Mouse (Mus musculus) liver, embryonic 15.5 days (tissue): ENCODE results near the gene Smim22. TPM values are rescaled to one million over a fixed set of nuclear protein-coding genes. Genes with fewer than 3 reads are reported as not detected.
A peak's percentile ranks its signal among the peaks of the same experiment; 100 is the strongest.

Experiments used
- ATAC-seq: fragments of 200-750 bp; cut with Nextera tagmentation; 2 replicates; pipeline ENCODE4 v1.8.0; 2017; ENCODE audit warnings: moderate number of reproducible peaks, mild to moderate bottlenecking, moderate library complexity; ENCODE audit not compliant: insufficient read depth
- H3K27ac ChIP-seq: fragments of 300-500 bp; sonication (generic); replicated peaks from 2 replicates; pipeline ENCODE4 v1.5.1; 2015; ENCODE audit warnings: mild to moderate bottlenecking, inconsistent platforms
- H3K27me3 ChIP-seq: fragments of 300-500 bp; sonication (generic); 2 replicates; pipeline ENCODE4 v1.6.1; 2015; ENCODE audit warnings: mild to moderate bottlenecking, inconsistent platforms
- H3K36me3 ChIP-seq: fragments of 300-500 bp; sonication (generic); replicated peaks from 2 replicates; pipeline ENCODE4 v1.6.1; 2015; ENCODE audit warnings: moderate library complexity, mild to moderate bottlenecking, inconsistent platforms
- H3K4me1 ChIP-seq: fragments of 300-500 bp; sonication (generic); replicated peaks from 2 replicates; pipeline ENCODE4 v1.6.1; 2015; ENCODE audit warnings: inconsistent platforms
- H3K4me2 ChIP-seq: fragments of 300-500 bp; sonication (generic); 2 replicates; pipeline ENCODE4 v1.6.1; 2015; ENCODE audit warnings: moderate library complexity, mild to moderate bottlenecking, inconsistent platforms
- H3K4me3 ChIP-seq: fragments of 300-500 bp; sonication (generic); replicated peaks from 2 replicates; pipeline ENCODE4 v1.5.1; 2015; ENCODE audit warnings: mild to moderate bottlenecking, inconsistent platforms
- H3K9ac ChIP-seq: fragments of 300-500 bp; sonication (generic); 2 replicates; pipeline ENCODE4 v1.6.1; 2015; ENCODE audit warnings: moderate library complexity, mild to moderate bottlenecking, inconsistent platforms
- H3K9me3 ChIP-seq: fragments of 300-500 bp; sonication (generic); replicated peaks from 2 replicates; pipeline ENCODE4 v1.6.1; 2016; ENCODE audit warnings: inconsistent platforms
- WGBS: fragments of 180-500 bp; shearing (Covaris S2); methylation state at CpG from one replicate; pipeline ENCODE4 v1.1.7; 2015; ENCODE audit warnings: mixed read lengths; ENCODE audit not compliant: insufficient replicate concordance; 5-methylcytosine and 5-hydroxymethylcytosine counted together
- polyA plus RNA-seq: library from polyadenylated mRNA; unstranded; fragments of >200 nt; fragmentation: Nextera tagmentation; extraction: Ambion mirVana; gene quantifications from 2 replicates; pipeline ENCODE4 v1.2.1, GENCODE M21; 2015

The Smim22 gene
- polyA plus RNA-seq, 1 experiment from 2014 or later, result 9.1 TPM

GRCm38 (mm10) chr16:5049182-5049773, 42.2 kb downstream of the Smim22 start:
- peak overlapping the region; percentile 96 for H3K9ac ChIP-seq
- no peaks in the 10 kb centered on the region for H3K9me3 ChIP-seq
- peak overlapping the region; percentile 93 for H3K4me3 ChIP-seq
- ATAC-seq, result peak; percentile 50
- peaks cover 47% of the 10 kb centered on the region for H3K36me3 ChIP-seq
- WGBS, result under 1% methylated on average over 38 of the region's 38 CpGs
- H3K4me2 ChIP-seq, result peak overlapping the region; percentile 81
- H3K27me3 ChIP-seq, result no peaks in the 10 kb centered on the region
- peaks cover 32% of the 10 kb centered on the region for H3K4me1 ChIP-seq
- H3K27ac ChIP-seq, result peak overlapping the region; percentile 90

GRCm38 (mm10) chr16:5049774-5050234, 42.7 kb downstream of the Smim22 start, which contains the start of the genes Glyr1 and Ubn1:
Gene Glyr1, minus strand, starts transcription at chr16:5049863.
Gene Ubn1, plus strand, starts transcription at chr16:5050057.
- Histone ChIP-seq H3K27me3 (no peaks in the 10 kb centered on the region), H3K9ac (peak within 1 kb of the TSS; percentile 96), H3K36me3 (peaks cover 42% of the 10 kb centered on the region), H3K27ac (peak within 1 kb of the TSS; percentile 98), H3K9me3 (no peaks in the 10 kb centered on the region), H3K4me1 (peaks cover 32% of the 10 kb centered on the region), H3K4me3 (peak within 1 kb of the TSS; percentile 93), H3K4me2 (peak within 1 kb of the TSS; percentile 84)
- peak; percentile 96 for ATAC-seq
- WGBS, result under 1% methylated on average over 56 of the region's 56 CpGs

GRCm38 (mm10) chr16:5050251-5051110, 43.4 kb downstream of the Smim22 start:
- Histone ChIP-seq H3K27me3 (no peaks in the 10 kb centered on the region), H3K9me3 (no peaks in the 10 kb centered on the region), H3K4me1 (peaks cover 32% of the 10 kb centered on the region), H3K27ac (peak overlapping the region; percentile 98), H3K4me2 (peak overlapping the region; percentile 84), H3K36me3 (peaks cover 42% of the 10 kb centered on the region), H3K9ac (peak overlapping the region; percentile 93), H3K4me3 (peak overlapping the region; percentile 93)
- under 1% methylated on average over 77 of the region's 78 CpGs for WGBS
- peak; percentile 70 for ATAC-seq

Other genes starting within 250 kb of the Smim22 start
- gene Cdip1, start 217.0 kb upstream of the Smim22 start, polyA plus RNA-seq, result 20.9 and 24.5 TPM in 2 replicates
- 0.09 and 0.14 TPM in 2 replicates for gene 4930562C15Rik, start 171.9 kb upstream of the Smim22 start, polyA plus RNA-seq
- gene Ubald1, start 127.0 kb upstream of the Smim22 start, polyA plus RNA-seq, result 10.6 and 11.5 TPM in 2 replicates
- 25.4 and 30.9 TPM in 2 replicates for gene Mgrn1, start 121.0 kb upstream of the Smim22 start, polyA plus RNA-seq
- 49.0 and 50.2 TPM in 2 replicates for gene Nudt16l1, start 68.5 kb upstream of the Smim22 start, polyA plus RNA-seq
- gene Anks3, start 43.1 kb upstream of the Smim22 start, polyA plus RNA-seq, result 14.8 and 18.5 TPM in 2 replicates
- not detected in 2 replicates for gene Sept12, start 9.4 kb upstream of the Smim22 start, polyA plus RNA-seq
- gene Rogdi, start 6.3 kb downstream of the Smim22 start, polyA plus RNA-seq, result 65.2 and 78.7 TPM in 2 replicates
- 41.6 and 46.0 TPM in 2 replicates for gene Glyr1, start 42.6 kb downstream of the Smim22 start, polyA plus RNA-seq
- gene Ubn1, start 42.8 kb downstream of the Smim22 start, polyA plus RNA-seq, result 8.5 and 9.5 TPM in 2 replicates
- gene Ppl, start 125.1 kb downstream of the Smim22 start, polyA plus RNA-seq, result 0.38 and 0.60 TPM in 2 replicates
- gene Sec14l5, start 139.8 kb downstream of the Smim22 start, polyA plus RNA-seq, result 0.02 TPM in 1 of 2 replicates, not detected in the other
- 13.1 and 16.0 TPM in 2 replicates for gene Nagpa, start 196.7 kb downstream of the Smim22 start, polyA plus RNA-seq
- gene AU021092, start 215.0 kb downstream of the Smim22 start, polyA plus RNA-seq, result 0.73 and 0.82 TPM in 2 replicates
- gene Alg1, start 226.3 kb downstream of the Smim22 start, polyA plus RNA-seq, result 11.8 and 14.2 TPM in 2 replicates
- gene Eef2kmt, start 248.7 kb downstream of the Smim22 start, polyA plus RNA-seq, result 9.0 and 9.8 TPM in 2 replicates